Comparison of ENCODE assay signal across 12 mouse cellular contexts in genomic region chr5:113210314-113210713, GRCm38 (mm10). TPM values are rescaled to one million over a fixed set of nuclear protein-coding genes. Genes with fewer than 3 reads are reported as not detected.
A peak's percentile ranks its signal among the peaks of the same experiment; 100 is the strongest.
DNase-seq lines count a peak whose midpoint lies in the region; ATAC-seq lines count a peak whose summit lies in the region.
"Had no signal": no experiment of that assay in that cellular context is flagged by ENCODE, and none has a peak within 500 bp of the region (broad histone marks: within the 10 kb centered on the region; RNA-seq: fewer than 3 reads in every experiment).

No protein-coding gene starts in this region.

- DNase-seq in heart, adult 11 months: peak; percentile 98
- DNase-seq in heart, adult 8-10 months (ENCODE audit: low spot score): no peak
- no peak for DNase-seq in embryonic facial prominence, embryonic 10.5 days (ENCODE audit: low spot score)
- no peak for DNase-seq in hindbrain, embryonic 14.5 days (ENCODE audit: low spot score)
- DNase-seq in gastrocnemius, postnatal 4 days (ENCODE audit: low spot score in 2 of 2): no peak
- DNase-seq in ovary, postnatal 10 days (ENCODE audit: low spot score): no peak
- DNase-seq: thymus, adult 18-20 months had no signal

- H3K27ac ChIP-seq in embryonic facial prominence, embryonic 10.5 days (replicated peaks): peak overlapping the region; percentile 72
- H3K27ac ChIP-seq in hindbrain, embryonic 14.5 days: peak overlapping the region; percentile 60; the same call in 1 of the 2 replicates
- peak overlapping the region; percentile 92 for H3K27ac ChIP-seq in lung, embryonic 15.5 days

- H3K4me3 ChIP-seq in embryonic facial prominence, embryonic 10.5 days: no peak overlapping the region
- no peak overlapping the region for H3K4me3 ChIP-seq in hindbrain, embryonic 14.5 days (replicated peaks; ENCODE audit: low read length)
- H3K4me3 ChIP-seq in lung, embryonic 15.5 days: no peak overlapping the region

- peaks cover 63% of the 10 kb centered on the region for H3K4me1 ChIP-seq in embryonic facial prominence, embryonic 10.5 days
- H3K4me1 ChIP-seq in hindbrain, embryonic 14.5 days (replicated peaks; ENCODE audit: control insufficient read depth, insufficient read depth, low read length): peaks cover 14% of the 10 kb centered on the region
- H3K4me1 ChIP-seq in lung, embryonic 15.5 days: peaks cover 47% of the 10 kb centered on the region

- H3K27me3 ChIP-seq in embryonic facial prominence, embryonic 10.5 days (replicated peaks; ENCODE audit: low read depth, poor library complexity, severe bottlenecking): no peaks in the 10 kb centered on the region
- H3K27me3 ChIP-seq in hindbrain, embryonic 14.5 days (ENCODE audit: control insufficient read depth, insufficient read depth, low read length): no peaks in the 10 kb centered on the region
- no peaks in the 10 kb centered on the region for H3K27me3 ChIP-seq in lung, embryonic 15.5 days

- no peak for ATAC-seq in hindbrain, embryonic 14.5 days (ENCODE audit: low FRiP score)
- no peak for ATAC-seq in lung, embryonic 15.5 days (ENCODE audit: borderline replicate concordance, extremely low read depth, low FRiP score, low TSS enrichment)
- ATAC-seq in megakaryocyte, adult 5-6 weeks (ENCODE audit: poor library complexity, severe bottlenecking): no peak

- WGBS in embryonic facial prominence, embryonic 10.5 days: 79% methylated on average over 6 of the region's 6 CpGs
- WGBS in hindbrain, embryonic 14.5 days: 77% methylated on average over 6 of the region's 6 CpGs
- 60% methylated on average over 6 of the region's 6 CpGs for WGBS in lung, embryonic 15.5 days

- no peaks in the 10 kb centered on the region for H3K9me3 ChIP-seq in embryonic facial prominence, embryonic 10.5 days
- no peaks in the 10 kb centered on the region for H3K9me3 ChIP-seq in hindbrain, embryonic 14.5 days (ENCODE audit: control insufficient read depth, low read length)
- no peaks in the 10 kb centered on the region for H3K9me3 ChIP-seq in lung, embryonic 15.5 days

- no peak overlapping the region for H3K4me2 ChIP-seq in hindbrain, embryonic 14.5 days (replicated peaks)
- no peak overlapping the region for H3K4me2 ChIP-seq in lung, embryonic 15.5 days

- H3K36me3 ChIP-seq in embryonic facial prominence, embryonic 10.5 days (replicated peaks): no peaks in the 10 kb centered on the region
- no peaks in the 10 kb centered on the region for H3K36me3 ChIP-seq in hindbrain, embryonic 14.5 days (replicated peaks; ENCODE audit: control insufficient read depth, insufficient read depth)
- no peaks in the 10 kb centered on the region for H3K36me3 ChIP-seq in lung, embryonic 15.5 days

- H3K9ac ChIP-seq in hindbrain, embryonic 14.5 days: no peak overlapping the region
- no peak overlapping the region for H3K9ac ChIP-seq in lung, embryonic 15.5 days

RNA-seq across cellular contexts. Expression of gene 2900026A02Rik, which starts 10.7 kb away (rescaled TPM):
- total RNA-seq in heart, adult 8-10 months (2022): 10 to 100 TPM; 15.4 to 21.6 (median 20.3) TPM
- 3.7 and 4.6 TPM in 2 replicates for polyA plus RNA-seq in embryonic facial prominence, embryonic 10.5 days (2016; fragmentation: Nextera tagmentation; extraction: Ambion mirVana)
- 2.5 and 2.6 TPM in 2 replicates for polyA plus RNA-seq in hindbrain, embryonic 14.5 days (2014; fragmentation: Nextera tagmentation; extraction: Ambion mirVana)
- 10.8 and 11.9 TPM in 2 replicates for polyA plus RNA-seq in lung, embryonic 15.5 days (2015; fragmentation: Nextera tagmentation; extraction: Ambion mirVana)
- 0.11 and 0.30 TPM in 2 replicates for total RNA-seq in megakaryocyte, adult 5-6 weeks (2015)
- 0.29 and 0.45 TPM in 2 replicates for total RNA-seq in megakaryocyte, adult 5-6 weeks (2017)
- 10 to 100 TPM; 50.3 to 50.7 TPM for total RNA-seq in gastrocnemius, postnatal 4 days (2021)

RNA-seq across cellular contexts. Expression of gene Tmem211, which starts 16.4 kb away (rescaled TPM):
- not detected for total RNA-seq in heart, adult 8-10 months (2022)
- 0.21 and 0.46 TPM in 2 replicates for polyA plus RNA-seq in embryonic facial prominence, embryonic 10.5 days (2016; fragmentation: Nextera tagmentation; extraction: Ambion mirVana)
- polyA plus RNA-seq in hindbrain, embryonic 14.5 days (2014; fragmentation: Nextera tagmentation; extraction: Ambion mirVana): not detected in 2 replicates
- not detected in 2 replicates for polyA plus RNA-seq in lung, embryonic 15.5 days (2015; fragmentation: Nextera tagmentation; extraction: Ambion mirVana)
- not detected in 2 replicates for total RNA-seq in megakaryocyte, adult 5-6 weeks (2015)
- not detected in 2 replicates for total RNA-seq in megakaryocyte, adult 5-6 weeks (2017)
- total RNA-seq in gastrocnemius, postnatal 4 days (2021): not detected
- polyA plus RNA-seq: C2C12; large intestine, adult 2 months; neural tube, embryonic 11.5 days had no signal

Comparison
In these comparisons a context has a peak if more than half of its experiments do, and no peak if none do; other contexts are left out.
1. RNA of gene 2900026A02Rik, which starts 10.7 kb away (total RNA-seq): 50.3 to 50.7 TPM in gastrocnemius, postnatal 4 days and 15.4 to 21.6 TPM in heart, adult 8-10 months; 0.11 to 0.45 TPM in megakaryocyte, adult 5-6 weeks; every median in the first group is over 10 times any median in the second.
2. Peak in every context shown above with its lines, with median percentiles within 50 percentile points of each other: H3K27ac ChIP-seq.